Mouse (Mus musculus): Measurements from ENCODE around the gene Il4i1. TPM values are rescaled to one million over a fixed set of nuclear protein-coding genes. Genes with fewer than 3 reads are reported as not detected.

The Il4i1 gene
- 0.97 and 1.4 TPM in 2 replicates for polyA plus RNA-seq (2014; fragmentation: Nextera tagmentation; extraction: Ambion mirVana)

DNA sequence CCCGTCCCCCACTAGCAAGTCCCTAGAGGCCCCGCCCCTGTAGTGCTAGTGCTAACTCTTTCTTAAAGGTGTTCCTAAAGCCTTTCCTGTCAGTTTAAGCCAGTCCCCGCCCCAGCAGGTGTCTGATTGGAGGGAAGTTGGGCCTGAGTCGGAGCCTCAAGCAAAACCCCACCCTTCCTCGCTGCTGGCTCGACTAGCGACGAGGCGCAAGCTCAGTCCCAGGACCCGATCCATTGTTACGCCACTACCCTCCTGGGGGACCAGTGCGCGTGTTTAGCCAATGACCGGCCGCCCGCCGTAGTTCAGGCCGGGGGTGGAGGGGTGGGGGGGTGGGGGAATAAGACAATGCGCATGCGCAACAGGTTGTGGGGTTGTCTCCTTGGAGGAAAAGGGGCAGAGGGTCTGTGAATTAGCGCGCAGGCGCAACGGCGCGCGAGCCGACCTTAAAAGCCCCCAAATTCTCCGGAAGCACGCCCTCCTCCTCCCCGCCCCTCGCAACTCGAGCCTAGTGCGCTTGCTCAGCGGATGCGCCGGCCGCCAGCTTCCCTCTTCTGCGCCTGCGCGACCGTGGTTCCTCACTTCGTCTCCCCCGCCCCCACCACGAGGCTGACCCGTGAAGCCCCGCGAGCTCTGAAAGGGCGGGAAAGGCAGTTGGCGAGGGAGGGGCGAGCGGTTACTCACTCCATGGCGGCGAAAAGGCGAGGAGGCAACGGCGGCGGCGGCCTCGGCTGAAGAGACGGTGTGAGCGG lies at the start of gene Il4i1, which contains the start of gene Nup62:
Gene Il4i1 (plus strand): TSS at position 667 of the 749 bp plus-strand sequence.
Gene Nup62 (plus strand): TSS at position 368 of the 749 bp plus-strand sequence.
- Histone ChIP-seq H3K4me3 (replicated peaks; ENCODE audit: low read depth, low read length) (peak within 1 kb of the TSS; percentile 86), H3K27ac (replicated peaks; ENCODE audit: low read depth, low read length) (peak within 1 kb of the TSS; percentile 89), H3K36me3 (ENCODE audit: control insufficient read depth, insufficient read depth, low read length) (no peaks in the 10 kb centered on the region), H3K9me3 (ENCODE audit: control insufficient read depth, low read length) (no peaks in the 10 kb centered on the region), H3K4me2 (ENCODE audit: low read length) (peak within 1 kb of the TSS; percentile 77), H3K4me1 (ENCODE audit: control insufficient read depth, insufficient read depth, low read length) (peaks cover 40% of the 10 kb centered on the region), H3K27me3 (ENCODE audit: control insufficient read depth, insufficient read depth, low read length) (no peaks in the 10 kb centered on the region), H3K9ac (replicated peaks; ENCODE audit: low read length) (peak within 1 kb of the TSS; percentile 88)
- DNase-seq: peak; percentile 100
- under 1% methylated on average over 57 of the region's 62 CpGs for WGBS
- peak; percentile 92 for ATAC-seq (ENCODE audit: low FRiP score, low TSS enrichment)

DNA sequence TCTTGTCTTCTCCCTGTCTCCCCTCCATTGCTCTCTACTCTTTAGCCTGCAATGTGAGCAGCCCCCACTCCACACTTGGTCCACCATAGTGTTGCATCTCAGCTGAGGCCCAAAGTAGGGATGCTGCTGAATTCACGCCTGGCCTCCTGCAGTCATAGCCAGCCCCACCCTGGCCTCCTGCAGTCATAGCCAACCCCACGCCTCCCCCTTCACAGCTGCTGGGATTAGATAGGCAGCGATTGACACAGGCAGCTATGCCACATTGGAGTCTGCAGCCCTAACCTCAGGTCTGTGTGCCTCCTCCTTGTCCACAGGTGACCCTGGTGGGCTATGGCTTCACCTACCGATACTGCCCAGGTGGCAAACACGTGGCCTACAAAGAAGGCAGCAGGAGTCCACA lies 48.1 kb upstream of the Il4i1 start:
- peaks cover 85% of the 10 kb centered on the region for H3K36me3 ChIP-seq (ENCODE audit: control insufficient read depth, insufficient read depth, low read length)
- DNase-seq (no peak), ATAC-seq (ENCODE audit: low FRiP score, low TSS enrichment) (no peak)
- no peak overlapping the region for H3K4me3 ChIP-seq (replicated peaks; ENCODE audit: low read depth, low read length)
- H3K27ac ChIP-seq (replicated peaks; ENCODE audit: low read depth, low read length): no peak overlapping the region
- no peaks in the 10 kb centered on the region for H3K4me1 ChIP-seq (ENCODE audit: control insufficient read depth, insufficient read depth, low read length)
- H3K9ac ChIP-seq (replicated peaks; ENCODE audit: low read length): no peak overlapping the region
- no peaks in the 10 kb centered on the region for H3K27me3 ChIP-seq (ENCODE audit: control insufficient read depth, insufficient read depth, low read length)
- no peak overlapping the region for H3K4me2 ChIP-seq (ENCODE audit: low read length)
- 84% methylated on average over 5 of the region's 5 CpGs for WGBS
- H3K9me3 ChIP-seq (ENCODE audit: control insufficient read depth, low read length): no peaks in the 10 kb centered on the region

DNA sequence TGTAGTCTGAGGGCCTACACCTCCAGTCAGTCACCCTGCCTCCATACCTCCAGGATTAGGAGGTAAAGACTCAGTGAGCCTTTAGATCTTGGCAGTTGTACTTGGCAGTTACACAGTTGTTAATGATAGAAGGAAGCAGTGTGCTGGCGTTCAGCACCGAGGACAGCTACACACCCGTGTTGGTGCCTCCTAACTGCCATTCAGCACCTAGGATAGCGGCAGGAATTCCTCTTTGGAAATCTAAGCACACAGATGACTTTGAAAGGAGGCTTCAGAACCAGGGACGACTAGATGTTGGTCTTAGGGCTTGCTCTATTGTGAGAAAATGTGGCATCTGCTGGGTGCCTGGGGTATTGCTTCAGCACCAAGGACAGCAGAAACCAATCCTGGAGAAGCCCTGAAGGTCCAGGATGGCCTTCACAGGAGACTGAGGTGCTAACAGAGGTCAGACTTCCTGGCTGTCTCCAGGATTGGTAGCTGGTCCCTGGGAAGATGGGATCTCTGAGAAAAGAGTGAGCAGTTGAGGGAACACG lies 46.1 kb upstream of the Il4i1 start:
- DNase-seq: peak; percentile 58
- Histone ChIP-seq H3K4me1 (ENCODE audit: control insufficient read depth, insufficient read depth, low read length) (no peaks in the 10 kb centered on the region), H3K9ac (replicated peaks; ENCODE audit: low read length) (no peak overlapping the region), H3K36me3 (ENCODE audit: control insufficient read depth, insufficient read depth, low read length) (peaks cover 78% of the 10 kb centered on the region), H3K4me3 (replicated peaks; ENCODE audit: low read depth, low read length) (no peak overlapping the region), H3K27me3 (ENCODE audit: control insufficient read depth, insufficient read depth, low read length) (no peaks in the 10 kb centered on the region), H3K27ac (replicated peaks; ENCODE audit: low read depth, low read length) (no peak overlapping the region), H3K4me2 (ENCODE audit: low read length) (no peak overlapping the region), H3K9me3 (ENCODE audit: control insufficient read depth, low read length) (no peaks in the 10 kb centered on the region)
- ATAC-seq (ENCODE audit: low FRiP score, low TSS enrichment): no peak
- WGBS: 19% methylated on average over 6 of the region's 6 CpGs

DNA sequence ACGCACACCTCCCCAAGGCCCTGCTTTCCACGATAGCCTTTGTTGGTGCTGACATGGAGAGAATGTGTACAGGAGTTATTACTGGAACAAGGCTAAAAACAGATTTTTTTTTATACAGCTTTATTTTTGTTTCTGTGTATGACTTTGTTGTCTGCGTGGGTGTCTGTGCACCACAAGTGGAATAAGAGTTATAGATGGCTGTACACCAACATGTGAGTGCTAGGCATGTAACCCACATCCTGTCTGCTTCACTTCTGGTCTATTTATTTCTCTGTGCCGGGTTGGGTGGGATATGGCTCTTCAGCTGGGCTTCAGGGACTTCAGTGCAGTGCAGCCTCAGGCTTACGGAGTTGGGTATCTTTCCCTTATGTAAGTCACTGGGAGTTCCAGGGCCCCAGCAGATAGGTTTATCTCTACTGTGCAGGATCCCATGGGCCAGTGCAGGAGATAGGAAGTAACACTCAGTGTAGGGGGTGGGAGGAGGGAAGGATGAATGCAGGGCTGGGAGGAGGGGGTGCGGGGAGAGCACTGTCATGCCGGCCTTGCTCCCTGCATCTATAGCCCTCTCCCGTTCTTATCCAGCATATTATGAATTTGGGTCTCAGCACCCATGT lies 43.5 kb upstream of the Il4i1 start:
- Histone ChIP-seq H3K27ac (replicated peaks; ENCODE audit: low read depth, low read length) (no peak overlapping the region), H3K9ac (replicated peaks; ENCODE audit: low read length) (no peak overlapping the region), H3K27me3 (ENCODE audit: control insufficient read depth, insufficient read depth, low read length) (no peaks in the 10 kb centered on the region), H3K4me3 (replicated peaks; ENCODE audit: low read depth, low read length) (no peak overlapping the region), H3K9me3 (ENCODE audit: control insufficient read depth, low read length) (no peaks in the 10 kb centered on the region), H3K4me2 (ENCODE audit: low read length) (no peak overlapping the region), H3K4me1 (ENCODE audit: control insufficient read depth, insufficient read depth, low read length) (no peaks in the 10 kb centered on the region), H3K36me3 (ENCODE audit: control insufficient read depth, insufficient read depth, low read length) (peaks cover 65% of the 10 kb centered on the region)
- DNase-seq: no peak
- WGBS: 91% methylated on average over 8 of the region's 8 CpGs
- ATAC-seq (ENCODE audit: low FRiP score, low TSS enrichment): no peak

DNA sequence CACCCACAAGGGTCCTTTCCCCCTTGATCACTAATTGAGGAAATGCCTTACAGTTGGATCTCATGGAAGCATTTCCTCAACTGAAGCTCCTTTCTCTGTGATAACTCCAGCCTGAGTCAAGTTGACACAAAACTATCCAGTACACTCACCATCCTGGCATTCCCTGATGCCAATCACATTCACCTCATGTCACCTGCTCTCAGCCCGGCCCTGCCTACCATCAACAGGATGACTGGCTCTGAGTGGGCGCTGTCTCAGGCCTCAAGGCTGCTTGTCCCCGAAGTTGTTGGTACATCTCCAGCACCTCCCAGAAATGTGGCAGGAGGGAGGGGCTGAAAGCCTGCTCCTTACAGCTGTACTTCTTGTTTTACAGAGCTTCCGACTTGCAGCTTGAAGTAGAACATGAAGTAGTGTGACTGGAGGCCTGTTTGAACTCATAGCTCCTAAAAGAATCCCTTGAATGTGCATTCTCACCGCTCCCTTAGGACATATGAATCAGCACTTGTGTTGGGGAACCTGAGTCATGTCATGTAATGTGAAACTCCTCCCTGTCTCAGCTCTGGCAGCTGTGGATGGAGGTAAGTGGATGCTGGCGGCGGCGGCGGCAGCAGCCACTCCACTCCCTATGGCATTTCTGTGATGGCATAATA lies 39.2 kb upstream of the Il4i1 start:
- Histone ChIP-seq H3K36me3 (ENCODE audit: control insufficient read depth, insufficient read depth, low read length) (peaks cover 26% of the 10 kb centered on the region), H3K4me3 (replicated peaks; ENCODE audit: low read depth, low read length) (no peak overlapping the region), H3K27me3 (ENCODE audit: control insufficient read depth, insufficient read depth, low read length) (no peaks in the 10 kb centered on the region), H3K4me2 (ENCODE audit: low read length) (no peak overlapping the region), H3K9ac (replicated peaks; ENCODE audit: low read length) (no peak overlapping the region), H3K27ac (replicated peaks; ENCODE audit: low read depth, low read length) (no peak overlapping the region), H3K4me1 (ENCODE audit: control insufficient read depth, insufficient read depth, low read length) (no peaks in the 10 kb centered on the region), H3K9me3 (ENCODE audit: control insufficient read depth, low read length) (no peaks in the 10 kb centered on the region)
- no peak for ATAC-seq (ENCODE audit: low FRiP score, low TSS enrichment)
- 93% methylated on average over 9 of the region's 9 CpGs for whole genome bisulfite sequencing
- no peak for DNase-seq

DNA sequence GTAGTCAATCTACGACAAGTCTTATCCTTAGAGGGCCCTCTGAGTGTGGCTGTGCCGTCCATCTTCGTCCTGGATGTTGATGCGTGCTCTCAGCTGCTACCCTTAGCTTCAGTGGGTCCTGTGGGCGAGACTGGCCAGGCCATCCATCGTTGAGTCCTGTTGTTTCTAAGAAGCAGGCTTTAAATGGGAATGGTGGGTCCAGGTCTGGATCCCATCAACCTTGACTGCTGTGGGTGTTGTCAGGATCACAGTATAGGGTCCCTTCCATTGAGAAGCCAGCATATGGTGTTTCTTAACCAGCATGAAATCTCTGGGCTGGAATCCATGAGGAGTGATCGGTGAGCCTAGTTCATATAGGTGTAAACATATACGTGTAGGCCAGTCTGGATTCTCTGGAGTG lies 36.1 kb upstream of the Il4i1 start:
- Histone ChIP-seq H3K9me3 (ENCODE audit: control insufficient read depth, low read length) (no peaks in the 10 kb centered on the region), H3K27ac (replicated peaks; ENCODE audit: low read depth, low read length) (no peak overlapping the region), H3K4me2 (ENCODE audit: low read length) (no peak overlapping the region), H3K4me3 (replicated peaks; ENCODE audit: low read depth, low read length) (no peak overlapping the region), H3K36me3 (ENCODE audit: control insufficient read depth, insufficient read depth, low read length) (peaks cover 11% of the 10 kb centered on the region), H3K4me1 (ENCODE audit: control insufficient read depth, insufficient read depth, low read length) (no peaks in the 10 kb centered on the region), H3K27me3 (ENCODE audit: control insufficient read depth, insufficient read depth, low read length) (no peaks in the 10 kb centered on the region), H3K9ac (replicated peaks; ENCODE audit: low read length) (no peak overlapping the region)
- no peak for ATAC-seq (ENCODE audit: low FRiP score, low TSS enrichment)
- no peak for DNase-seq
- 90% methylated on average over 8 of the region's 8 CpGs for WGBS

DNA sequence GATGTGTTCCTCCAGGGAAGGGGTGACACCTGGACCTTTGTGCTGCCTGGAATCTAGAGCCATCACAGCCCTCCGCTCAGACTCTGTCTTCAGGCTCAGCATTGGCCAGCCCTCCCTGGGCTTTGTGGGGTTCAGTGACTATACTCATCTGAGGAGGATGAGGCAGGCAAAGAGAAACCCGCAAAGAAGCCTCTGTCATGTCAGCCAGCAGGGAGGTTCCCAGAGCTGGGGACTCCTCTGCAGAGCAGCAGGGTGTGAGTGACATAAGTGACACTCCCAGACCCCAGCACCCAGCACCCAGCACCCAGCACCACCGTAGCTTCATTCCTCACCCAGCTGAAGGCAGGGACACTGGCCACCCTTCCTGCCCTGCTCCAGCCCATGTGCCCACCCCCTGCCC lies 26.7 kb upstream of the Il4i1 start:
- DNase-seq (no peak), ATAC-seq (ENCODE audit: low FRiP score, low TSS enrichment) (no peak)
- Histone ChIP-seq H3K27me3 (ENCODE audit: control insufficient read depth, insufficient read depth, low read length) (no peaks in the 10 kb centered on the region), H3K4me3 (replicated peaks; ENCODE audit: low read depth, low read length) (no peak overlapping the region), H3K4me2 (ENCODE audit: low read length) (no peak overlapping the region), H3K4me1 (ENCODE audit: control insufficient read depth, insufficient read depth, low read length) (no peaks in the 10 kb centered on the region), H3K27ac (replicated peaks; ENCODE audit: low read depth, low read length) (no peak overlapping the region), H3K9me3 (ENCODE audit: control insufficient read depth, low read length) (no peaks in the 10 kb centered on the region), H3K9ac (replicated peaks; ENCODE audit: low read length) (no peak overlapping the region), H3K36me3 (ENCODE audit: control insufficient read depth, insufficient read depth, low read length) (no peaks in the 10 kb centered on the region)
- 80% methylated on average over 3 of the region's 3 CpGs for WGBS

DNA sequence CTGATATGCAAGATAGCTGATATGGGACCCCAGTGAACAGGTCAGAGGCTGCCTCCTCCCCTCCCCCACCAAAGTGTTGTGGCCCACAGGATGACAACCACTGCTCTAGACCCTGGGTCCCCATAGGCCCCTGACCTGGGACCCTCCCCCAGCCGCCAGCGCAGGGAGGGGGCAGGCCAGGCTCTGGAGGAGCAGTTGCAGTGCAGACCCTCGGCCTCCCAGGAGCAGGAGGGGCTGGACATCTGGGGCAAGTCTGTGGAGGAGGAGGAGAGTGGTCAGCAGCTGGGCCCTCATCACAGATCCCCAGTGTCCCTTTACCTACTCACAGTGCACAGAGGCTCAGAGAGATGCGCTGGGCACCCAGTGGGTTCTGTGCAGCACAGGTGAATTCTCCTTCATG lies 26.1 kb upstream of the Il4i1 start:
- WGBS: 56% methylated on average over 4 of the region's 4 CpGs
- Histone ChIP-seq H3K4me2 (ENCODE audit: low read length) (no peak overlapping the region), H3K9ac (replicated peaks; ENCODE audit: low read length) (no peak overlapping the region), H3K9me3 (ENCODE audit: control insufficient read depth, low read length) (no peaks in the 10 kb centered on the region), H3K27me3 (ENCODE audit: control insufficient read depth, insufficient read depth, low read length) (no peaks in the 10 kb centered on the region), H3K27ac (replicated peaks; ENCODE audit: low read depth, low read length) (no peak overlapping the region), H3K4me1 (ENCODE audit: control insufficient read depth, insufficient read depth, low read length) (no peaks in the 10 kb centered on the region), H3K4me3 (replicated peaks; ENCODE audit: low read depth, low read length) (no peak overlapping the region), H3K36me3 (ENCODE audit: control insufficient read depth, insufficient read depth, low read length) (no peaks in the 10 kb centered on the region)
- DNase-seq: no peak
- no peak for ATAC-seq (ENCODE audit: low FRiP score, low TSS enrichment)
